Mouse (Mus musculus) CH12.LX (cell line): ENCODE data around the gene Srarp. TPM values are rescaled to one million over a fixed set of nuclear protein-coding genes. Genes with fewer than 3 reads are reported as not detected.

Source experiments
- DNase-seq: peaks from one replicate; pipeline ENCODE4 v3.0.0-alpha.2; 2013; ENCODE audit errors: extremely low read depth
- H3K27ac ChIP-seq: 2 replicates; pipeline ENCODE4 v1.5.1; 2012; ENCODE audit warnings: low read depth, mild to moderate bottlenecking, control low read depth, moderate library complexity; ENCODE audit not compliant: insufficient read depth
- H3K27me3 ChIP-seq: replicated peaks from 2 replicates; pipeline ENCODE3; 2012; ENCODE audit warnings: inconsistent platforms
- H3K36me3 ChIP-seq, 2 experiments: replicated peaks in 1 of 2; 2 replicates each; pipeline versions ENCODE3 to v1.6.1; 2012; ENCODE audit warnings: inconsistent platforms in 1 of 2, low read length in 1 of 2, mild to moderate bottlenecking in 1 of 2, mixed read lengths in 1 of 2, moderate library complexity in 1 of 2; ENCODE audit not compliant: control insufficient read depth in 1 of 2, insufficient read depth in 1 of 2
- H3K4me1 ChIP-seq, 2 experiments: 2 replicates each; pipeline ENCODE4 v1.6.1; 2012; ENCODE audit warnings: inconsistent platforms in 1 of 2, moderate library complexity in 1 of 2; ENCODE audit not compliant: insufficient read depth in 2 of 2, control insufficient read depth in 1 of 2
- H3K4me2 ChIP-seq: 2 replicates; pipeline ENCODE4 v1.6.1; 2012; ENCODE audit warnings: low read depth, mild to moderate bottlenecking, control low read depth; ENCODE audit not compliant: poor library complexity, insufficient read depth, severe bottlenecking
- H3K4me3 ChIP-seq, 3 experiments: fragments of 150-350 bp in 1 of 3; sonication (generic) in 1 of 3; replicated peaks in 1 of 3; 2 replicates each; pipeline versions ENCODE3 to v1.5.1; 2011 to 2012; ENCODE audit warnings: low read depth in 2 of 3, low read length in 2 of 3, mild to moderate bottlenecking in 2 of 3, moderate library complexity in 2 of 3, control low read depth in 1 of 3, improper control_type of control experiment in 1 of 3, inconsistent platforms in 1 of 3, mixed read lengths in 1 of 3; ENCODE audit not compliant: poor library complexity in 1 of 3
- H3K79me2 ChIP-seq: replicated peaks from 2 replicates; pipeline ENCODE4 v1.6.1; 2012; ENCODE audit warnings: mild to moderate bottlenecking, moderate library complexity; ENCODE audit not compliant: control insufficient read depth, poor library complexity, insufficient read depth, severe bottlenecking; ENCODE audit errors: extremely low read depth
- H3K9ac ChIP-seq: 2 replicates; pipeline ENCODE4 v1.6.1; 2012; ENCODE audit warnings: low read depth, mild to moderate bottlenecking, control low read depth, moderate library complexity; ENCODE audit not compliant: insufficient read depth
- H3K9me3 ChIP-seq: replicated peaks from 2 replicates; pipeline ENCODE3; 2012; ENCODE audit warnings: low read length, inconsistent platforms, mixed read lengths
- CHD1 ChIP-seq: IDR thresholded peaks from 2 replicates; pipeline ENCODE4 v1.6.1; 2012; ENCODE audit warnings: low read depth, low read length, improper control_type of control experiment, inconsistent platforms
- CTCF ChIP-seq, 2 experiments: IDR thresholded peaks in 1 of 2; conservative IDR thresholded peaks in 1 of 2; 2 replicates each; pipeline ENCODE4 v1.5.1; 2011 to 2012; ENCODE audit warnings: low read depth in 2 of 2, low read length in 2 of 2, improper control_type of control experiment in 1 of 2, inconsistent platforms in 1 of 2, mild to moderate bottlenecking in 1 of 2, moderate library complexity in 1 of 2
- E2F4 ChIP-seq: IDR thresholded peaks from 2 replicates; pipeline ENCODE4 v1.6.1; 2011; ENCODE audit warnings: low read depth, low read length, improper control_type of control experiment; ENCODE audit not compliant: insufficient replicate concordance
- ELF1 ChIP-seq: IDR thresholded peaks from 2 replicates; pipeline ENCODE4 v1.6.1; 2014; ENCODE audit warnings: low read depth, mild to moderate bottlenecking, inconsistent platforms, low read length, improper control_type of control experiment
- EP300 ChIP-seq: IDR thresholded peaks from 2 replicates; pipeline ENCODE4 v1.6.1; 2011; ENCODE audit warnings: low read length, improper control_type of control experiment
- ETS1 ChIP-seq: conservative IDR thresholded peaks from 2 replicates; pipeline ENCODE4 v1.6.1; 2012; ENCODE audit warnings: low read depth, mild to moderate bottlenecking, inconsistent platforms, low read length, improper control_type of control experiment, moderate library complexity
- HCFC1 ChIP-seq: IDR thresholded peaks from 2 replicates; pipeline ENCODE4 v1.6.1; 2012; ENCODE audit warnings: low read depth, mild to moderate bottlenecking, inconsistent platforms, low read length, improper control_type of control experiment
- IRF4 ChIP-seq: IDR thresholded peaks from 2 replicates; pipeline ENCODE4 v1.6.1; 2014; ENCODE audit warnings: low read depth, mild to moderate bottlenecking, inconsistent platforms, low read length, improper control_type of control experiment
- KAT2A ChIP-seq: IDR thresholded peaks from 2 replicates; pipeline ENCODE4 v1.6.1; 2012; ENCODE audit warnings: low read length, improper control_type of control experiment, inconsistent platforms; ENCODE audit not compliant: insufficient replicate concordance
- MAX ChIP-seq: IDR thresholded peaks from 2 replicates; pipeline ENCODE4 v1.6.1; 2011; ENCODE audit warnings: low read length, improper control_type of control experiment
- MAZ ChIP-seq: IDR thresholded peaks from 2 replicates; pipeline ENCODE4 v1.6.1; 2012; ENCODE audit warnings: low read depth, mild to moderate bottlenecking, inconsistent platforms, low read length, improper control_type of control experiment, moderate library complexity
- MXI1 ChIP-seq: IDR thresholded peaks from 2 replicates; pipeline ENCODE4 v1.6.1; 2011; ENCODE audit warnings: mild to moderate bottlenecking, low read depth, low read length, improper control_type of control experiment
- MYC ChIP-seq: IDR thresholded peaks from 2 replicates; pipeline ENCODE4 v1.6.1; 2011; ENCODE audit warnings: low read depth, mild to moderate bottlenecking, improper control_type of control experiment, low read length
- NELFE ChIP-seq: IDR thresholded peaks from 2 replicates; pipeline ENCODE4 v1.6.1; 2011; ENCODE audit warnings: low read depth, low read length, improper control_type of control experiment
- NRF1 ChIP-seq: IDR thresholded peaks from 2 replicates; pipeline ENCODE4 v1.6.1; 2014; ENCODE audit warnings: low read depth, mild to moderate bottlenecking, inconsistent platforms, low read length, improper control_type of control experiment, moderate library complexity
- POLR2AphosphoS2 ChIP-seq: IDR thresholded peaks from 2 replicates; pipeline ENCODE4 v1.6.1; 2011; ENCODE audit warnings: low read depth, low read length, improper control_type of control experiment
- RAD21 ChIP-seq: IDR thresholded peaks from 2 replicates; pipeline ENCODE4 v1.6.1; 2011; ENCODE audit warnings: low read depth, mild to moderate bottlenecking, low read length, improper control_type of control experiment, moderate library complexity
- RCOR1 ChIP-seq: conservative IDR thresholded peaks from 2 replicates; pipeline ENCODE4 v1.6.1; 2012; ENCODE audit warnings: low read depth, mild to moderate bottlenecking, inconsistent platforms, low read length, improper control_type of control experiment
- SMC3 ChIP-seq: IDR thresholded peaks from 2 replicates; pipeline ENCODE4 v1.6.1; 2011; ENCODE audit warnings: low read depth, low read length, improper control_type of control experiment
- TCF12 ChIP-seq: IDR thresholded peaks from 2 replicates; pipeline ENCODE4 v1.6.1; 2014; ENCODE audit warnings: low read depth, mild to moderate bottlenecking, inconsistent platforms, low read length, improper control_type of control experiment
- UBTF ChIP-seq: IDR thresholded peaks from 2 replicates; pipeline ENCODE4 v1.6.1; 2012; ENCODE audit warnings: low read depth, mild to moderate bottlenecking, inconsistent platforms, low read length, improper control_type of control experiment, moderate library complexity
- USF1 ChIP-seq: IDR thresholded peaks from 2 replicates; pipeline ENCODE4 v1.6.1; 2014; ENCODE audit warnings: low read depth, mild to moderate bottlenecking, inconsistent platforms, low read length, improper control_type of control experiment
- ZC3H11A ChIP-seq: IDR thresholded peaks from 2 replicates; pipeline ENCODE4 v1.6.1; 2012; ENCODE audit warnings: low read depth, mild to moderate bottlenecking, inconsistent platforms, low read length, improper control_type of control experiment
- ZKSCAN1 ChIP-seq: IDR thresholded peaks from 2 replicates; pipeline ENCODE4 v1.6.1; 2012; ENCODE audit warnings: low read depth, inconsistent platforms, low read length, improper control_type of control experiment, borderline replicate concordance
- ZMIZ1 ChIP-seq: IDR thresholded peaks from 2 replicates; pipeline ENCODE4 v1.6.1; 2012; ENCODE audit warnings: low read depth, mild to moderate bottlenecking, inconsistent platforms, low read length, improper control_type of control experiment
- dilution Hi-C: fragments of 300-500 bp; cut with MboI; formaldehyde crosslinking; loops from 2 replicates; pipeline ENCODE4 v1.14.3; 2020; ENCODE audit warnings: low sequenced_read_pairs; ENCODE audit not compliant: extremely low pct_unique_long_range_greater_than_20kb, extremely low pct_ligation_motif_present
- in situ Hi-C: fragments of 300-500 bp; cut with MboI; formaldehyde crosslinking; loops from 3 replicates; pipeline ENCODE4 v1.14.3; 2019; ENCODE audit warnings: low sequenced_read_pairs, low pct_ligation_motif_present, low pct_unique_long_range_greater_than_20kb, mixed read lengths
- polyA plus RNA-seq: library from polyadenylated mRNA; unstranded; fragments of >175 nt; gene quantifications from 2 replicates; pipeline ENCODE4 v1.2.1, GENCODE M21; 2012; ENCODE audit warnings: low read depth; ENCODE audit not compliant: insufficient read length
- total RNA-seq, 2 experiments: library from RNA; depleted of rRNA; stranded (reverse); fragments of 300-350 nt in 1 of 2; fragments of >200 nt in 1 of 2; gene quantifications; 2 replicates each; pipeline ENCODE4 v1.2.3; 2012 to 2014

Srarp gene
- total and polyA plus RNA-seq, 3 experiments: not detected

DNA sequence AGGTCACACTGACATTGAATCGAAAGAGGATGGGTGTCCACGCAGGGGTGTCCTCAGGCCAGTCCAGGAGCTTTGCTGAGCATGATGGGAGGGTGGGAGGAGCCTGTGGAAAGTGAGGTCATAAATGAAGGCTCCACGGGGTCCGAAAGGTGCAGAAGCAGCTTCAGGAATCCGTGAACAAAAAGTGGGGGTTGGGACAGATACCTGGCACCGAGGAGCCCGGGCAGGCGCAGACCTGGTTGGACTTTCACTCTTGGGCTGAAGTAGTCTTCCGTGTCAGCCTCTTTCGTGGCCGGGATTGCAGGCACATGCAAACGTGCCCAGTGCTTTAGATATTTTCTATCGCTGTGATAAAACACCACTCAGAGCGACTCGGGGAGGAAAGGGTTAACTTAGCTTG lies 35.7 kb downstream of the Srarp start:
- Histone ChIP-seq H3K4me2 (no peak overlapping the region), H3K4me3 (no peak overlapping the region), H3K79me2 (no peaks in the 10 kb centered on the region), H3K4me1 (peaks cover 5 to 7% of the 10 kb centered on the region in 2 experiments), H3K27ac (no peak overlapping the region), H3K9ac (no peak overlapping the region), H3K9me3 (no peaks in the 10 kb centered on the region), H3K36me3 (no peaks in the 10 kb centered on the region), H3K27me3 (peaks cover 30% of the 10 kb centered on the region)
- no peak for DNase-seq
- dilution Hi-C loops: no loop called here
- in situ Hi-C loops: loop anchor here (25.0 kb wide), 2 partner anchors 562 to 687 kb away; partner anchors contain the start of gene Tmem51
- TF ChIP-seq EP300 (no peak), CHD1 (no peak), E2F4 (no peak), MAZ (no peak), MXI1 (no peak), ZC3H11A (no peak), ELF1 (no peak), KAT2A (no peak), NRF1 (no peak), RAD21 (no peak), IRF4 (no peak), UBTF (no peak), TCF12 (no peak), POLR2AphosphoS2 (no peak), MYC (no peak), USF1 (no peak), MAX (no peak), ZMIZ1 (no peak), ZKSCAN1 (no peak)

DNA sequence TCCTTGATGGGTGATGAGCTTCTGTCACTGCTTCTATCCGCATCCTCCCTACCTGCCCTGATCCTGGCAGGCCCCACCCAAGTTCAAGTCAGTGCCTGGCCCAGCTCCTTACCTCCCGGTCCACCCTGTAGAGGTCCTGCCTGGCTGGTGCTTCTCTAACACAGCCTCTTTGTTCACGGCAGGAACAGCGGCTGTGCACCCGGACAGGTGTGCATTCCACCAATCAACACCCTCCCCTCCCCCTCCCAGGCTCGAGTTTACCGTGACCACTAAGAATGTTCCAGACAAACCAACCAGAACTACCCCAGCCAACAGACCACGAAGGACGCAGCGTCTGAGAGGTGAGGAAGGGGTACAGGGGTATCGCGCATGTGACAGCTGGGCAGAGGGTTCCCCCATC lies 37.4 kb downstream of the Srarp start, which contains the start of gene Clcnka:
Clcnka (minus strand) TSS at position 180 of the 400 bp plus-strand sequence.
- no peak for DNase-seq
- TF ChIP-seq SMC3 (no peak), ZMIZ1 (no peak), NELFE (no peak), CTCF (conservative IDR thresholded peaks at IDR 0.05 in 1 of 2, IDR thresholded peaks at IDR 0.05 in 1 of 2; ENCODE audit: low read depth in 2 of 2, low read length in 2 of 2) (no peak), UBTF (no peak), RCOR1 (no peak), HCFC1 (no peak), ZKSCAN1 (no peak), ETS1 (no peak)
- no peak within 1 kb of the TSS for H3K4me2 ChIP-seq
- in situ Hi-C loops: loop anchor here (10.0 kb wide), 1 partner anchor 436 kb away; no protein-coding TSS in a partner anchor
- H3K27ac ChIP-seq: no peak within 1 kb of the TSS
- no peaks in the 10 kb centered on the region; a peak in 1 of 4 replicates for H3K4me1 ChIP-seq
- H3K36me3 ChIP-seq: no peaks in the 10 kb centered on the region
- no peaks in the 10 kb centered on the region for H3K79me2 ChIP-seq
- peaks cover 31% of the 10 kb centered on the region for H3K27me3 ChIP-seq
- H3K9ac ChIP-seq: no peak within 1 kb of the TSS
- no peak within 1 kb of the TSS for H3K4me3 ChIP-seq
- no peaks in the 10 kb centered on the region for H3K9me3 ChIP-seq
- dilution Hi-C loops: no loop called here
